Mouse (Mus musculus) kidney, embryonic 15.5 days (tissue): ENCODE data around the gene Ltn1. TPM values are rescaled to one million over a fixed set of nuclear protein-coding genes. Genes with fewer than 3 reads are reported as not detected.

Source experiments
- ATAC-seq: fragments of 200-750 bp; cut with Nextera tagmentation; replicated peaks from 2 replicates; pipeline ENCODE4 v1.8.0; 2017; ENCODE audit warnings: moderate TSS enrichment; ENCODE audit not compliant: low FRiP score
- H3K27ac ChIP-seq: fragments of 300-500 bp; sonication (generic); 2 replicates; pipeline ENCODE4 v1.5.1; 2015; ENCODE audit warnings: mild to moderate bottlenecking, inconsistent platforms
- H3K27me3 ChIP-seq: fragments of 300-500 bp; sonication (generic); 2 replicates; pipeline ENCODE4 v1.6.1; 2015; ENCODE audit warnings: inconsistent platforms
- H3K36me3 ChIP-seq: fragments of 300-500 bp; sonication (generic); 2 replicates; pipeline ENCODE4 v1.6.1; 2015; ENCODE audit warnings: inconsistent platforms
- H3K4me1 ChIP-seq: fragments of 300-500 bp; sonication (generic); 2 replicates; pipeline ENCODE4 v1.6.1; 2015; ENCODE audit warnings: inconsistent platforms
- H3K4me2 ChIP-seq: fragments of 300-500 bp; sonication (generic); 2 replicates; pipeline ENCODE4 v1.6.1; 2015; ENCODE audit warnings: moderate library complexity, mild to moderate bottlenecking, inconsistent platforms
- H3K4me3 ChIP-seq: fragments of 300-500 bp; sonication (generic); replicated peaks from 2 replicates; pipeline ENCODE4 v1.5.1; 2015; ENCODE audit warnings: mild to moderate bottlenecking, inconsistent platforms
- H3K9ac ChIP-seq: fragments of 300-500 bp; sonication (generic); 2 replicates; pipeline ENCODE4 v1.6.1; 2015; ENCODE audit warnings: mild to moderate bottlenecking, inconsistent platforms
- H3K9me3 ChIP-seq: fragments of 300-500 bp; sonication (generic); replicated peaks from 2 replicates; pipeline ENCODE4 v1.6.1; 2016; ENCODE audit warnings: inconsistent platforms
- WGBS: fragments of 180-500 bp; shearing (Covaris S2); methylation state at CpG from one replicate; pipeline ENCODE4 v1.1.7; 2015; ENCODE audit warnings: mixed read lengths; 5-methylcytosine and 5-hydroxymethylcytosine counted together
- polyA plus RNA-seq: library from polyadenylated mRNA; unstranded; fragments of >200 nt; fragmentation: Nextera tagmentation; extraction: Ambion mirVana; gene quantifications from 2 replicates; pipeline ENCODE4 v1.2.1, GENCODE M21; 2015

Ltn1 gene
- polyA plus RNA-seq, 1 experiment from 2014 or later: 26.9 TPM

- Histone ChIP-seq H3K27me3 (no peaks in the 10 kb centered on the region), H3K4me2 (peak within 1 kb of the TSS; percentile 80), H3K9me3 (no peaks in the 10 kb centered on the region), H3K4me1 (peaks cover 16% of the 10 kb centered on the region), H3K36me3 (no peaks in the 10 kb centered on the region), H3K4me3 (peak within 1 kb of the TSS; percentile 94), H3K27ac (peak within 1 kb of the TSS; percentile 94), H3K9ac (peak within 1 kb of the TSS; percentile 84)
- ATAC-seq: peak; percentile 96
- under 1% methylated on average over 38 of the region's 38 CpGs for WGBS
Measured at GRCm38 (mm10) chr16:87440184-87440686, 7.8 kb upstream of the Ltn1 start, which contains the start of gene Rwdd2b. TSS of gene Rwdd2b (minus strand) at chr16:87440573.

- no peaks in the 10 kb centered on the region for H3K9me3 ChIP-seq
- no peak overlapping the region for H3K4me3 ChIP-seq
- 88% methylated on average over 8 of the region's 8 CpGs for WGBS
- no peaks in the 10 kb centered on the region for H3K36me3 ChIP-seq
- no peak overlapping the region for H3K27ac ChIP-seq
- H3K4me2 ChIP-seq: no peak overlapping the region
- ATAC-seq: no peak
- H3K4me1 ChIP-seq: peaks cover 16% of the 10 kb centered on the region
- H3K27me3 ChIP-seq: no peaks in the 10 kb centered on the region
- no peak overlapping the region for H3K9ac ChIP-seq
Measured at GRCm38 (mm10) chr16:87438697-87439096, 6.3 kb upstream of the Ltn1 start.

GRCm38 (mm10) chr16:87437096-87437495 lies 4.7 kb upstream of the Ltn1 start:
- Histone ChIP-seq H3K9me3 (no peaks in the 10 kb centered on the region), H3K27me3 (no peaks in the 10 kb centered on the region), H3K27ac (no peak overlapping the region), H3K4me3 (no peak overlapping the region), H3K4me2 (no peak overlapping the region), H3K36me3 (no peaks in the 10 kb centered on the region), H3K9ac (no peak overlapping the region), H3K4me1 (peaks cover 16% of the 10 kb centered on the region)
- WGBS: 92% methylated on average over 21 of the region's 21 CpGs
- ATAC-seq: no peak

GRCm38 (mm10) chr16:87435411-87436205 lies 3.2 kb upstream of the Ltn1 start:
- WGBS: 86% methylated on average over 13 of the region's 13 CpGs
- Histone ChIP-seq H3K27me3 (no peaks in the 10 kb centered on the region), H3K9me3 (no peaks in the 10 kb centered on the region), H3K4me1 (peaks cover 12% of the 10 kb centered on the region), H3K36me3 (no peaks in the 10 kb centered on the region), H3K9ac (no peak overlapping the region), H3K4me3 (no peak overlapping the region), H3K27ac (no peak overlapping the region), H3K4me2 (no peak overlapping the region)
- ATAC-seq: no peak

GRCm38 (mm10) chr16:87434946-87435345 lies 2.5 kb upstream of the Ltn1 start:
- no peak overlapping the region for H3K4me3 ChIP-seq
- no peaks in the 10 kb centered on the region for H3K27me3 ChIP-seq
- no peak for ATAC-seq
- no peak overlapping the region for H3K9ac ChIP-seq
- H3K4me2 ChIP-seq: no peak overlapping the region
- no peak overlapping the region for H3K27ac ChIP-seq
- no peaks in the 10 kb centered on the region for H3K36me3 ChIP-seq
- WGBS: 85% methylated on average over 6 of the region's 6 CpGs
- peaks cover 12% of the 10 kb centered on the region for H3K4me1 ChIP-seq
- no peaks in the 10 kb centered on the region for H3K9me3 ChIP-seq

- Histone ChIP-seq H3K4me2 (no peak overlapping the region), H3K4me1 (peaks cover 7% of the 10 kb centered on the region; the same call in 1 of the 2 replicates), H3K36me3 (no peaks in the 10 kb centered on the region), H3K9ac (no peak overlapping the region), H3K27me3 (no peaks in the 10 kb centered on the region), H3K27ac (no peak overlapping the region), H3K4me3 (no peak overlapping the region), H3K9me3 (no peaks in the 10 kb centered on the region)
- WGBS: 92% methylated on average over 7 of the region's 7 CpGs
- no peak for ATAC-seq
Measured at GRCm38 (mm10) chr16:87434266-87434665, 1.9 kb upstream of the Ltn1 start.

- Histone ChIP-seq H3K36me3 (peaks cover 48% of the 10 kb centered on the region), H3K27me3 (no peaks in the 10 kb centered on the region), H3K4me1 (peaks cover 7% of the 10 kb centered on the region; the same call in 1 of the 2 replicates), H3K4me3 (no peak overlapping the region), H3K27ac (no peak overlapping the region), H3K4me2 (no peak overlapping the region), H3K9ac (no peak overlapping the region), H3K9me3 (no peaks in the 10 kb centered on the region)
- ATAC-seq: no peak
- 93% methylated on average over 8 of the region's 8 CpGs for WGBS
Measured at GRCm38 (mm10) chr16:87427516-87427915, 4.9 kb downstream of the Ltn1 start.

- H3K4me2 ChIP-seq: no peak overlapping the region
- H3K27ac ChIP-seq: no peak overlapping the region
- no peak for ATAC-seq
- no peak overlapping the region for H3K4me3 ChIP-seq
- no peaks in the 10 kb centered on the region for H3K4me1 ChIP-seq
- H3K36me3 ChIP-seq: peaks cover 98% of the 10 kb centered on the region
- peaks cover 6% of the 10 kb centered on the region; the same call in 1 of the 2 replicates for H3K9me3 ChIP-seq
- no peaks in the 10 kb centered on the region for H3K27me3 ChIP-seq
- H3K9ac ChIP-seq: no peak overlapping the region
- WGBS: 94% methylated on average over 8 of the region's 8 CpGs
Measured at GRCm38 (mm10) chr16:87420662-87421061, 11.8 kb downstream of the Ltn1 start.

GRCm38 (mm10) chr16:87405001-87405400 lies 27.4 kb downstream of the Ltn1 start:
- ATAC-seq: no peak
- no peaks in the 10 kb centered on the region for H3K4me1 ChIP-seq
- H3K27ac ChIP-seq: no peak overlapping the region
- H3K9ac ChIP-seq: no peak overlapping the region
- H3K4me3 ChIP-seq: no peak overlapping the region
- H3K9me3 ChIP-seq: no peaks in the 10 kb centered on the region
- no peaks in the 10 kb centered on the region for H3K27me3 ChIP-seq
- peaks cover 89% of the 10 kb centered on the region for H3K36me3 ChIP-seq
- WGBS: 84% methylated on average over 3 of the region's 3 CpGs
- no peak overlapping the region for H3K4me2 ChIP-seq

- Histone ChIP-seq H3K36me3 (peaks cover 69% of the 10 kb centered on the region), H3K9ac (no peak overlapping the region), H3K27ac (no peak overlapping the region), H3K9me3 (no peaks in the 10 kb centered on the region), H3K27me3 (no peaks in the 10 kb centered on the region), H3K4me2 (no peak overlapping the region), H3K4me3 (no peak overlapping the region), H3K4me1 (no peaks in the 10 kb centered on the region)
- WGBS: 50% methylated on average over 16 of the region's 16 CpGs
- ATAC-seq: peak; percentile 84
Measured at GRCm38 (mm10) chr16:87393813-87394548, 38.4 kb downstream of the Ltn1 start.

- ATAC-seq: no peak
- Histone ChIP-seq H3K9me3 (no peaks in the 10 kb centered on the region), H3K4me3 (no peak overlapping the region), H3K4me2 (no peak overlapping the region), H3K4me1 (no peaks in the 10 kb centered on the region), H3K27me3 (no peaks in the 10 kb centered on the region), H3K9ac (no peak overlapping the region), H3K36me3 (peaks cover 68% of the 10 kb centered on the region), H3K27ac (no peak overlapping the region)
- 98% methylated on average over 3 of the region's 3 CpGs for whole genome bisulfite sequencing
Measured at GRCm38 (mm10) chr16:87387444-87387977, 44.9 kb downstream of the Ltn1 start.

- no peaks in the 10 kb centered on the region for H3K9me3 ChIP-seq
- no peaks in the 10 kb centered on the region for H3K27me3 ChIP-seq
- no peak for ATAC-seq
- no peak overlapping the region for H3K4me2 ChIP-seq
- H3K4me3 ChIP-seq: no peak overlapping the region
- no peak overlapping the region for H3K9ac ChIP-seq
- peaks cover 89% of the 10 kb centered on the region for H3K36me3 ChIP-seq
- no peaks in the 10 kb centered on the region for H3K4me1 ChIP-seq
- WGBS: 77% methylated on average over 2 of the region's 2 CpGs
- H3K27ac ChIP-seq: no peak overlapping the region
Measured at GRCm38 (mm10) chr16:87384366-87384765, 48.0 kb downstream of the Ltn1 start.
